Mouse (Mus musculus) layer of hippocampus, postnatal 14 days (tissue): Measurements from ENCODE around the gene Wdr45b. TPM values are rescaled to one million over a fixed set of nuclear protein-coding genes. Genes with fewer than 3 reads are reported as not detected.
"Not testable (repeated sequence)": the region's sequence is repeated elsewhere in the genome, so short reads cannot be mapped to it uniquely, and the experiment has no call there.

Source experiments
- DNase-seq, 2 experiments: peaks; one replicate each; pipeline ENCODE4 v3.0.0; 2021 to 2022; ENCODE audit warnings: low spot score in 2 of 2, mixed read lengths in 1 of 2
- microRNA-seq, 2 experiments: library from miRNA; unstranded; fragments of <30 nt; microRNA quantifications; one replicate each; pipeline ENCODE4 v1.2.0; 2021
- total RNA-seq, 2 experiments: library from RNA; stranded (reverse); gene quantifications; 2 replicates each; pipeline ENCODE4 v1.2.3; 2021

The Wdr45b gene
- total RNA-seq, 2 experiments from 2014 or later = 57.1 to 62.8 TPM

- DNase-seq = no peak
Measured at GRCm38 (mm10) chr11:121331641-121332040, 22.6 kb downstream of the Wdr45b start.

GRCm38 (mm10) chr11:121328619-121329018, 25.6 kb downstream of the Wdr45b start:
- no peak for DNase-seq

- DNase-seq = no peak
Measured at GRCm38 (mm10) chr11:121328206-121328605, 26.0 kb downstream of the Wdr45b start.

GRCm38 (mm10) chr11:121326681-121327080, 27.6 kb downstream of the Wdr45b start:
- no peak for DNase-seq

DNA sequence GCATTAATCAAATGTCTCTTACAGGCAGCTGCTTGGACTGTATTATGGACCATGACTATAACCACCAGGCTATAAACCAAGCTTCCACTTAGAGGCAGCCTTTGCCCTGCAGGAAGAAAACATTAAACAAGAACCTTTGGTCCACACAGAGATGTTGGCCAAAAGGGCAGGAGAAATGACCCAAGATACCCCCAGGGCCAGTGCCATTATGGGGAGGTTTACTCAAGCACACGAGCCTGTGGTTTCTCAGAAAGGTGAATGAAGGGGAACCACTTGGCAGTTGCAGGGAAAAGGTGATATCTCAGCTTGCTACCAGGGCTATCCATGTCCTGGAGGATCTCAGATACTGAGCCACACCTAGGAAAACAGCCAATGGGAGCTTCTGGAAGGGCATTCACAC, 28.2 kb downstream of the Wdr45b start:
- no peak for DNase-seq

GRCm38 (mm10) chr11:121307712-121308111, 46.5 kb downstream of the Wdr45b start:
- not testable (repeated sequence) for DNase-seq

- no peak for DNase-seq
Measured at GRCm38 (mm10) chr11:121306608-121307007, 47.6 kb downstream of the Wdr45b start.

DNA sequence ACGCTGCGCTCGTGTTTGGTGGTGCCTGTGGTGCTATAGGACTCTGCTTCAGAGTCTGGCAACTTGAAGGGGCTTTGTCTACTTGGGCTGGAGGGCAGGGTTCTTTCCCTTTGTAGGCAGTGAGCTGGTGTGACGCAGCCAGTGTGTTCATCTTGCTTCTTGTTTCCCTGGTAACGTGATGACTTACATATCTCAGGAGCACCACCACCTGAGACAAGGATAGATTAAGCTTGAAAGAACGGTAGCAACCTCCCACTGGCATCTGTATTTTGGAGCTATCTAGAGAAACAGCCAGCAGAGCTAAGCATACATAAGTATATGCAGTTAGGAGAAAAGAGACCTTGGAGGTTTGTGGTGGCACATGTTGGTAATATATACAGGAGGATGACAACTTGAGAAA, 48.9 kb downstream of the Wdr45b start:
- DNase-seq = no peak

DNA sequence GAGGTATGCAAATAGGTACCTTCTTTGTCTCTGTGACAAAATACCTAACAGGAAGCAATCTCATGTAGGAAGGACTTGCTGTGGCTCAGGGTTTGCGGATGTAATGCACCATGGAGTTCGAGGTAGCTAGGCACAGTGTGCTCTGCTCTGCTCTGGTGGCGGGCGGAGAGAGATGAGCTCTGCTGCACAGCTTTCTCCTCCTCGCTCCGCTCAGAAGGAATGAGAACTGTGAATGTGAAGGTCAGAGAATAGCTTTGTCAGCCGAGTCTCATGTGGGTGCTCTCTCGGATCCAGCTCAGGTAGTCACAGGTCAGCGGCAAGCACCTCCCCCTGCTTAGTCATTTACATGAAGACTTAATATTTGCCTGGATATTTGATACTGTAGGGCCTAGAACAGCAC, 54.0 kb downstream of the Wdr45b start:
- no peak for DNase-seq

- DNase-seq = no peak
Measured at GRCm38 (mm10) chr11:121298493-121298892, 55.8 kb downstream of the Wdr45b start.

DNA sequence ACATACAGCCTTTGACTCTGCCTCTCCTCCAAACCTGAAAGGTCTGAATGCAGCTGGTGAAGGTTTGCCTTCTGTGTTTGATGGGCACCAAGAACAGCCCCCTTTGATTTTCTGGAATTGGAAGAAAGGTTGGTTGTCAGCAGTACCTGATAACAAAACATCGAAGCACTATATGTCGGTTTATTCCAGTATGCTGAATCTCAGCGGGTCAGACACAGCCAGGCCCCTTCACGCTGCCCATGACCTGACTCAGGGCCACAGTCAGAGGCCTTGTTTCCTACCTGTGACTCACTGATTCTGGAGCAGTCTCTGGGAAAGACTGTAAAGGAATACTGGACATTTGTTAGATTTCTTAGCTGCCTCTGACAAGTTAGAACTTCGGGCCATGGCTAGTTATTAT, 59.5 kb downstream of the Wdr45b start:
- DNase-seq = no peak

DNA sequence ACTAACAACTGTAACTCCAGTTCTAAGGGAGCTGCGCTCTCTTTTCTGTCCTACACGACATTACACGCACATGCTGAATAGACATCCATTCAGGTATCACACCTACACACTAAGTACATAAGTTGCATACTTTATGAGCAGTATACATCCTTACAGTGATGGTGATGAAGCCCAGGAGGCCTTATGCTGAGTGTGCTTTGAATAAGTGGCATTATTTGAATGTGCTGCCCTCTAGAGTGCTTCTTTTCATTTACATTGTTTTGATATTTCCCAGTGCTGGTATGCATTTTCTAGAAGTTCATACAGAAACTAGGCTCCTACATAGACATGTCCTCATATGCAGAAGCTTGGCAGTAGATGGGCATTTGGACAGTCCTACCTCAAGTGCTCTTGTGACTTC, 64.4 kb downstream of the Wdr45b start:
- DNase-seq = no peak

- DNase-seq = no peak
Measured at GRCm38 (mm10) chr11:121282911-121283310, 71.3 kb downstream of the Wdr45b start.

- no peak for DNase-seq
Measured at GRCm38 (mm10) chr11:121278011-121278410, 76.2 kb downstream of the Wdr45b start.

- no peak for DNase-seq
Measured at GRCm38 (mm10) chr11:121277516-121277915, 76.7 kb downstream of the Wdr45b start.

Small RNA genes within 50 kb of the gene (microRNA-seq; reads per million reads assigned to microRNA genes)
- 0.57 to 0.68 reads per million in 2 experiments for gene Mir7236

Other genes with a start within 250 kb of the Wdr45b start
- gene Tex19.2, start 235.8 kb downstream of the Wdr45b start, total RNA-seq = not detected
- not detected for gene Tex19.1, start 208.3 kb downstream of the Wdr45b start, total RNA-seq
- under 1 TPM in 1 of 2 experiments, not detected in 1; 0.45 TPM for gene Uts2r, start 194.2 kb downstream of the Wdr45b start, total RNA-seq
- gene Hexdc, start 150.0 kb downstream of the Wdr45b start, total RNA-seq = 10 to 100 TPM; 28.3 to 31.3 TPM
- 1 to 10 TPM; 6.2 to 9.6 TPM for gene Ogfod3, start 149.7 kb downstream of the Wdr45b start, total RNA-seq
- gene Cybc1, start 125.1 kb downstream of the Wdr45b start, total RNA-seq = 10 to 100 TPM; 27.7 to 32.7 TPM
- 10 to 100 TPM; 73.5 to 75.5 TPM for gene Narf, start 117.2 kb downstream of the Wdr45b start, total RNA-seq
- gene Foxk2, start 94.5 kb downstream of the Wdr45b start, total RNA-seq = 10 to 100 TPM; 95.9 to 97.3 TPM
- 10 to 100 TPM; 50.3 to 53.3 TPM for gene Rab40b, start 33.8 kb upstream of the Wdr45b start, total RNA-seq
- 10 to 100 TPM; 39.2 to 39.9 TPM for gene Fn3krp, start 67.0 kb upstream of the Wdr45b start, total RNA-seq
- 10 to 100 TPM; 26.4 to 27.7 TPM for gene Fn3k, start 80.5 kb upstream of the Wdr45b start, total RNA-seq
- gene Tbcd, start 97.5 kb upstream of the Wdr45b start, total RNA-seq = 10 to 100 TPM; 50.9 to 52.8 TPM
- gene Zfp750, start 164.9 kb upstream of the Wdr45b start, total RNA-seq = under 1 TPM; 0.12 to 0.14 TPM